Mouse (Mus musculus) heart, embryonic 12.5 days (tissue): Measurements from ENCODE around the gene Tacc3. TPM values are rescaled to one million over a fixed set of nuclear protein-coding genes. Genes with fewer than 3 reads are reported as not detected.

Experiments used
- ATAC-seq: fragments of 200-750 bp; cut with Nextera tagmentation; 2 replicates; pipeline ENCODE4 v1.8.0; 2017; ENCODE audit warnings: moderate TSS enrichment, moderate library complexity; ENCODE audit not compliant: insufficient number of reproducible peaks, low FRiP score
- H3K27ac ChIP-seq: fragments of 300-500 bp; sonication (generic); 2 replicates; pipeline ENCODE4 v1.5.1; 2016; ENCODE audit warnings: mild to moderate bottlenecking, moderate library complexity; ENCODE audit not compliant: poor library complexity, severe bottlenecking
- H3K27me3 ChIP-seq: fragments of 300-500 bp; sonication (generic); replicated peaks from 2 replicates; pipeline ENCODE4 v1.6.1; 2016; ENCODE audit warnings: mild to moderate bottlenecking, moderate library complexity
- H3K36me3 ChIP-seq: fragments of 300-500 bp; sonication (generic); 2 replicates; pipeline ENCODE4 v1.6.1; 2016; ENCODE audit warnings: mild to moderate bottlenecking, moderate library complexity
- H3K4me1 ChIP-seq: fragments of 300-500 bp; sonication (generic); replicated peaks from 2 replicates; pipeline ENCODE4 v1.6.1; 2016; ENCODE audit warnings: mild to moderate bottlenecking
- H3K4me2 ChIP-seq: fragments of 300-500 bp; sonication (generic); 2 replicates; pipeline ENCODE4 v1.6.1; 2016; ENCODE audit warnings: mild to moderate bottlenecking, moderate library complexity
- H3K4me3 ChIP-seq: fragments of 300-500 bp; sonication (generic); 2 replicates; pipeline ENCODE4 v1.5.1; 2016; ENCODE audit warnings: mild to moderate bottlenecking
- H3K9ac ChIP-seq: fragments of 300-500 bp; sonication (generic); 2 replicates; pipeline ENCODE4 v1.6.1; 2016; ENCODE audit warnings: mild to moderate bottlenecking, moderate library complexity
- H3K9me3 ChIP-seq: fragments of 300-500 bp; sonication (generic); replicated peaks from 2 replicates; pipeline ENCODE4 v1.6.1; 2016; ENCODE audit warnings: mild to moderate bottlenecking, moderate library complexity
- WGBS: fragments of 180-500 bp; shearing (Covaris S2); methylation state at CpG from one replicate; pipeline ENCODE4 v1.1.7; 2016; 5-methylcytosine and 5-hydroxymethylcytosine counted together
- polyA plus RNA-seq: library from polyadenylated mRNA; unstranded; fragments of >200 nt; fragmentation: Nextera tagmentation; extraction: Ambion mirVana; gene quantifications from 2 replicates; pipeline ENCODE4 v1.2.1, GENCODE M21; 2016

Gene Tacc3
- polyA plus RNA-seq, 1 experiment from 2014 or later = 152 TPM

DNA sequence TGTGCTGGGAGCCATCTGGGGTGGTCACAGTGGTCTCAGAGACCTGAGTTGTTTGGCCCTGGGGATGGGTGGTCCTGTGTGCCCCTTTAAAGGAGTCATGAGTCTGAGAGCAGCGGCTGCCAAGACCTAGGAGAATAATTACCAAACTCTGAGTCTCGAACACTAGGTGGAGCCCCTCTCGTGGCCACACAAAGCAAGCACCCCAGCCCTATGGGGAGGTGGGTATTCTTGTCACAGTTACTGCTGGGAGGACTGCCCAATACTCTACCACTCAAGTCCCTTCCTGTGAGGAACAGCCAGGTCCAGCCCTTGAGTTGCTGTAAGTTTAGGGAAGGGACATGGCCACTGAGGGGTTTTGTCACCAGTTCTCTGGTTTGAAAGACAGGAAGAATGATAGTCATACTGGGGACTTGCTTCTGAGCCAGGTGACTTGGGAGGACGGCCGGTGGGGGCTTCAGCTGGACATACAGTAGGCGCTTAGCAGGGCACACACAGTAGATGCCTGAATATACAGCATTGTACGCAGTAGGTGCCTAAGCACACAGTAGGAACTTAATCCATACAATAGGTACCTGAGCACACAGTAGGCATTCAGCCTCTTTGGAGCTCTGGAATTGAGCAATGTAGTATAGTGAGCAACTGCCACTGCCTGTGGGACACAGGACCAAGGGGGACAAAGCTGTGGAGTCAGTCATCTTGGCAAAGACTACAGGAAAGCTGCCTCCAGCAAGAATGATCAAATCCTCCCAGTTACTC, 26.1 kb downstream of the Tacc3 start:
- 47% methylated on average over 7 of the region's 7 CpGs for WGBS
- Histone ChIP-seq H3K27me3 (no peaks in the 10 kb centered on the region), H3K4me2 (no peak overlapping the region), H3K9me3 (no peaks in the 10 kb centered on the region), H3K27ac (no peak overlapping the region), H3K4me3 (no peak overlapping the region), H3K4me1 (peaks cover 20% of the 10 kb centered on the region), H3K36me3 (no peaks in the 10 kb centered on the region), H3K9ac (no peak overlapping the region)
- ATAC-seq = 0 out of 2 replicates have a peak, but pooled peaks have one; percentile 23

DNA sequence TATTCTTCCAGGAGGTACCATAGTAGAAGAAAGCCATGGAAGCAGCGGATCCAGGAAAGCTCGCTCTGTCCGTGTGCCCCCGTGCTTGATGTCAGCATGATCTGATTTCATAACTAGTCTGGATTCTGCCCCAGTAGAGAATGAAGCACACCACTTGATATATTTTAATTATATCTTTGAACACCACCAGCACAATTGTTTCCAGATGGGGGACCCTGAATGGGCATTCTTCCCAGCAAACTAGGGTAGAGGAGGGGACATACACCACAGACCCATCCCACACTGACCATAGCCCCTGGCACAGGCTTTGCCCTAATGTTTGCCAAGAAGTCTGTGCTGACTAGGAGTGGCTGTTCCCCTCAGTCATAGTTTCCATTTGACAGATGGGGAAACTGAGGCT, 27.0 kb downstream of the Tacc3 start:
- Histone ChIP-seq H3K27me3 (no peaks in the 10 kb centered on the region), H3K4me3 (no peak overlapping the region), H3K36me3 (no peaks in the 10 kb centered on the region), H3K4me2 (no peak overlapping the region), H3K27ac (no peak overlapping the region), H3K9ac (no peak overlapping the region), H3K4me1 (peaks cover 28% of the 10 kb centered on the region), H3K9me3 (no peaks in the 10 kb centered on the region)
- 95% methylated on average over 4 of the region's 4 CpGs for whole genome bisulfite sequencing
- ATAC-seq = no peak

DNA sequence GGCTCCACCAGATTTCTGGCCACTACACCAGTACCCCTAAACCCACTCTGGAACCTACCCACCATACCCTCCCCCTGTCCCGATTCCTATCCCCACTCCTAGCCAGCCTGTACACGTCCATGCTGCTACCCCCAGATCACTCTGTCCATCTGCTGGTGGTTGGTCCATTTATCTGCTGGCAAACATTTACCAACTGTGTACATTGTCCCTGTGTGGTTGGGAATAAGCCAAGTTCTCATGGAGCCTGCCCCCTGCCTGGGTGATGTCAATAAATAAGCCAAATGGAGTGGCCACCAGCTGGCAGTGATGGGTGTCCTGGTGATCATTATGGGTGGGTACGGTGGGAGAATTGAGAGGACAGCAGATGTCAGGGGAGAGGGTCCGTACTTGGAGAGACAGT, 29.2 kb downstream of the Tacc3 start:
- Histone ChIP-seq H3K4me3 (no peak overlapping the region), H3K4me2 (no peak overlapping the region), H3K36me3 (no peaks in the 10 kb centered on the region), H3K27ac (no peak overlapping the region), H3K27me3 (no peaks in the 10 kb centered on the region), H3K4me1 (peaks cover 37% of the 10 kb centered on the region), H3K9me3 (no peaks in the 10 kb centered on the region), H3K9ac (no peak overlapping the region)
- 82% methylated on average over 4 of the region's 4 CpGs for WGBS
- ATAC-seq = no peak

DNA sequence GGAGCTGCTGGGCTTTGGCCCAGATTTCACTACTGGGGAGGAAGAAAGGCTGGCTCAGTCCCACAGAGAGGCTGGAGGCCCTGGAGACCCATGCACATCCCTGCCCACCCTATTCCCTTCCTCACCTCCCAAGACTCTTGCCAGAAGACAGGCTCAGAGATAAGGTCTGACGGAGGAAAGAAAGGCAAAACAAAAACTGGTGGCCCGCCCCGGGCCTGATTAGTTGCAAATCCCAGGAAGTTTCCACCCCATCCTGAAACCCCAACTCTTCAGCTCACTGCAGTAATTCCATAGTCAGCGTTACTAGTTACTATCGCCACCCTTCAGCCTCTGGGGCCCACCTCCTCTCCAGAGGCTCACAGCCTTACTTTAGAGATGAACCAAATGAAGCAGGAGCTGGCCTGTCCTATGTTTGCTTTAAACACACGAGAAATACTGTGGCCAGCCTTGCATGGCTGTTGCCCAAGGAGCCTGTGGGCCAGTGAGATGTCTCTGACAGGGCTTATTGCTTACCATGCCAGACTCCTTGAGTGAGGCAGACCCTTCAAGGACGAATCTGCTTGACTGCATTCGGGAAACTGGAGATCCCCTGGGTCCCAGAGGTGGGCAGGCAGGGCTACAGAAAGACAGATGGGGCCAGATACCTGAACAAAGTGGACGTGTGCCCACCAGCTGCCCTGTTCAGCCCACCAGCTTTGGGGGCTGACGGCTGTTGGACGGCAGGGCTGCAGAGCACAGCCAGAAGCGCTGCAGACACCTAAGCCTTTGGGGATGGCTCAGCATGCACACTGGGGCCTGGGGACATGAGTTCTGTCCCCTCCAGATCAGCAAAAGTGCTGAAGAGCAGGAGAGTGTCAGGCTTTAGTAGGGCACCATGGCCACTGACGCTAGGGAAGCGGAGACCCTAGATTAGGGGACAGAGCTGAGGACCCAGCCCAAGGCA, 30.6 kb downstream of the Tacc3 start:
- Histone ChIP-seq H3K4me1 (peaks cover 49% of the 10 kb centered on the region), H3K4me3 (no peak overlapping the region), H3K9ac (no peak overlapping the region), H3K27me3 (peaks cover 3% of the 10 kb centered on the region; the same call in 1 of the 2 replicates), H3K4me2 (no peak overlapping the region), H3K36me3 (no peaks in the 10 kb centered on the region), H3K9me3 (no peaks in the 10 kb centered on the region), H3K27ac (peak overlapping the region; percentile 40)
- WGBS = 50% methylated on average over 14 of the region's 14 CpGs
- ATAC-seq = no peak

DNA sequence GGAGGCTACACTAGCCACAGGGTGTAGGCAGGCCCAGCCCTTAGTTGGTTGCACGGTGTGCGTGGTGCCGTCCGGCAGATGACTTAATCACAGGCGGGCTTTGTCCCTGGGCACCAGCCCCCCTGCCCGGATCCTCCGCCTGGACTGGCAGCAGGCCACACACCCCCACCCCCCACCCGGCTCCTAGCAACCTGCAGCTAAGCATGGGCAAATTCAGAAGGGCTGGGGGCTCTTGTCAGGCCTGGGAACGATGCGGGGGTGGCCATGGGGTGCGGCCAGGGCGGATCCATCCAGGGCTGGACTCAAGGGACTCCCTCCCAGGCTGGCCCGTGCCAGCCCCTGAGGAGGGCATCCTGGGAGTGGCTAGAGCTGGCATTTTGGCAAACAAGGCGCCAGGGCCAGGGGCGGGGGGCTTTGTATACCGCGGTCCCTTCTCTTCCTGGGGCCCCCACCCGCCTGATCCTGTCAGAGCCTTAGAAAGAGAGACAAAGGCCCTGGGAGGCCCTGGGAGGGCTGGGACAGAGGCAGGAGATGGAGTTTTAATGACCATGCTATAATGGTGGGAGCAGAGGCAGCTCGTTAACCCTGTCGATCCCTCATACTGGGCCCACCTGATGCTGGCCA, 31.4 kb downstream of the Tacc3 start:
- ATAC-seq = peak; percentile 40; the same call in 1 of the 2 replicates
- no peak overlapping the region for H3K4me3 ChIP-seq
- peaks cover 11% of the 10 kb centered on the region; the same call in 1 of the 2 replicates for H3K27me3 ChIP-seq
- 0 out of 2 replicates have a peak overlapping the region, but pooled peaks have one; percentile 14 for H3K27ac ChIP-seq
- no peaks in the 10 kb centered on the region for H3K9me3 ChIP-seq
- H3K36me3 ChIP-seq = no peaks in the 10 kb centered on the region
- H3K4me2 ChIP-seq = no peak overlapping the region
- WGBS = 60% methylated on average over 20 of the region's 20 CpGs
- H3K4me1 ChIP-seq = peaks cover 49% of the 10 kb centered on the region
- H3K9ac ChIP-seq = peak overlapping the region; percentile 37

DNA sequence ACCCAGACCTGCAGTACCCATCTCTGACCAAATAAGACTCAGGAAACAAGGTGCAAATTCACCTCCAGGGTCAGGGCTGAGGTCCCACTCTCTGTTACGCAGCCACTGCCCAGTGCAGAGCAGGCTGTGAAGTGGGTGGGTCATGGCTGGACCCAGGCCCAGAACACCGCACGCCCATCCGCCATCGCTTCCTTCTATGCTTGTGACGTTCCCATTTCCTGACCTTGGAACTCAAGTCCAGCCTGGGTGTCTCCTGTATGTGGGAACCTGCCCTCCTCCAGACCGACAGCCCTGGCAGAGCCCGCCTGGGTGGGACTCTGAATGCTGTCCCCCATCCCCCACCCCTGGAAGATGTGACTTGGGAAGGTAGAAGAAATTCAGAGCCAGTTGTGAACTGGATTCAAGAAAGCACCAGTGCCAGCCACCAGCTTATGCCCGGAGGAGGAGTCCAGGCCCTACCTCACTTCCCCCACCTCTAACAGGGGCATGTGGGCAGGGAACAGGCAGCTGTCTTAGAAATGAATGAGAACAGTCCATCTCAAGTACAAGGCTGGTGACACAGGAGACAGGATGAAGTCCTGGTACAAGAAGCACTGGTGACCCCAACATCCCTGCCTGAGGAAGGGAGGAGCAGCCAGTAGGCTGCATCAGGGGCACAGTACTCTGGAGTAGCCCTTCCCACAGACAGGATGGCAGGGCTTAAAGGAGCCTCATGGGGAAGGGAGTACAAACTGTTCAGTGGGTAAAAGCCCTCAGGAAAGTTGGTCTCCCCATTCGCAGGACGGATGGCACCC, 32.1 kb downstream of the Tacc3 start:
- Histone ChIP-seq H3K4me3 (no peak overlapping the region), H3K36me3 (no peaks in the 10 kb centered on the region), H3K4me1 (peaks cover 52% of the 10 kb centered on the region), H3K27ac (no peak overlapping the region), H3K27me3 (peaks cover 16% of the 10 kb centered on the region; the same call in 1 of the 2 replicates), H3K9ac (peak overlapping the region; percentile 6; the same call in 1 of the 2 replicates), H3K4me2 (no peak overlapping the region), H3K9me3 (no peaks in the 10 kb centered on the region)
- 0 out of 2 replicates have a peak, but pooled peaks have one; percentile 24 for ATAC-seq
- 80% methylated on average over 11 of the region's 11 CpGs for WGBS

DNA sequence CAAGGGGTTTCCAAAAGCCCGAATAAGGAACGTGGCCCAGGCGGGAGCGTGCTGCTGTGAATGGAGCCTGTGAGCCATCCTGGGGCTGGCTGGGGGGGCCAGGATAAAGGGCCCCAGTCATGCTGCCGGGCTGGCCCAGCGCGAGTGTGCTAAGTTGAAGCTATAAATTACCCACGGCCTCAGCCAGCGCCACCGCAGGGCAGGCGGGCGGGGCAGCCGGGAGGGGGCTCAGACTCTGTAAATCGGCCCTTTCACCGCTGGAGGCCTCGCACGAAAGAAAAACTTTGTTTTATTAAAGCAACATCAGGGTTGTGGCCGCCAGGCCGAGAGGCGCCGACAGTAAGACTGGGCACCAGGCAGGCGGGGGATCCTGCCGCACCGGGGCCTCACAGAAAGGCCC, 34.5 kb downstream of the Tacc3 start:
- Histone ChIP-seq H3K9ac (peak overlapping the region; percentile 29), H3K9me3 (no peaks in the 10 kb centered on the region), H3K4me1 (peaks cover 55% of the 10 kb centered on the region), H3K27me3 (peaks cover 34% of the 10 kb centered on the region), H3K4me2 (peak overlapping the region; percentile 50), H3K27ac (peak overlapping the region; percentile 30; the same call in 1 of the 2 replicates), H3K36me3 (no peaks in the 10 kb centered on the region), H3K4me3 (no peak overlapping the region)
- no peak; the same call in 1 of the 2 replicates for ATAC-seq
- 7% methylated on average over 24 of the region's 24 CpGs for WGBS

DNA sequence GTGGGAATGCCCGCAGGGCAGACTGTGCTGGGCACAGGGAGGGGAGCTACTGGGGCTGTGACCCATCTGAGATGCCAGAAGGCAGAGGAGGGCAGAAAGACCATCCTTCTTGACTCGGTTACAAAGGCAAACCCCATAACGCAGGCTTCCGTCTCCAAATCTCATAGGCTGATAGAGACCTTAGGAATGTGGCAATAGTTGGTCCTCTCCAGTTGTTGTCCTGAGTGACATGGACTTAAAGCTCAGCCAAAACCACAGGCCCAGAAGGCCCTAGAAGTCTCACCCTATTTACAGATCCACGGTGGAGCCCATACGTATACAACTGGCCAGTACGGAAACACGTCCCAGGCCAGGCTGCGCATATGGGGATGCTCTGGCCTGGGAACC, 36.5 kb downstream of the Tacc3 start:
- H3K36me3 ChIP-seq = no peaks in the 10 kb centered on the region
- no peaks in the 10 kb centered on the region for H3K9me3 ChIP-seq
- no peak for ATAC-seq
- H3K27ac ChIP-seq = no peak overlapping the region
- no peak overlapping the region for H3K9ac ChIP-seq
- no peak overlapping the region for H3K4me2 ChIP-seq
- WGBS = 75% methylated on average over 9 of the region's 9 CpGs
- H3K27me3 ChIP-seq = peaks cover 51% of the 10 kb centered on the region
- H3K4me3 ChIP-seq = no peak overlapping the region
- H3K4me1 ChIP-seq = peaks cover 49% of the 10 kb centered on the region

DNA sequence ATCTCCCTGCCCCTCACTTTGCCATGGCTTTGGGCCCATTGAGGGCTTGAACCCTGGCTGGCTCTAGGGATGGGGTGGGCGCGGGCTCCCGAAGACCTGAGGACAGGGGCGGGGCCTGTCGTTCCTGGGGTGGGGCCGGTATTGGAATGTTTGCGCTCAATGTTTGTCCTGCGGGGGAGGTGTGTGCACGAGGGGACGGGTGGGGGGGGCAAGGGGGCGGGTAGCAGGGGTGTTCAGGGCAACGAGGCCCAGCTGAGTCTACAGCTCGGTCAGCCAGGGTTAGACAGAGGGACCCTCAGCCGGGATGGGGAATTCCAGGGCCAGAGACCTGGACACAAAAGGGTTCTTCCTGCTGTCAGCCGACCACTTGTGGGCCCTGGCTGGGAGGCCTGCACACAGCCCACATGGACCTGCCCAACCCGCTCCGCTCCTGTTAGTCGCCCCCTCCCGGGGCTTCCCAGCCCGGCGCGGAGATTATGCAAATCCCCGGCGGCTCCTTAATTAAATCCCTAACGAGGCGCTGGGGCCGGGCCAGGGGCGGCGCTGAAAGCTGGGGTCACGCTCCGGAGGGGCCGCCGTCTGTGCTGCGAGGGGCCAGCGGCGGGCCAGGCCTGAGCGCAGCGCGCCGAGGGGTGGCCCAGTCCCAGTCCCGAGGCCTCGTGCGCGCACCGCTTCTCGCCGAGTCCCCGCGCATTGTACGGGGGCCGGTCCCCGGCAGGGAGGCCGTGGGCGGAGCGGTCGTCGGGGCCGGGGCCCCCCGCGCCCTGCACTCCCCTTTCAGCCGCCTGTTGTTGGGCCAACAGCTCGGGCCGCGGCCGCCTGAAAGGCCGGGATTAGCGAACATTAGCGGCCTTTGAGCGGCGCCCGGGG, 37.2 kb downstream of the Tacc3 start:
- H3K4me2 ChIP-seq = peak overlapping the region; percentile 87
- H3K9ac ChIP-seq = peak overlapping the region; percentile 72
- H3K9me3 ChIP-seq = no peaks in the 10 kb centered on the region
- H3K27me3 ChIP-seq = peaks cover 52% of the 10 kb centered on the region
- H3K36me3 ChIP-seq = no peaks in the 10 kb centered on the region
- WGBS = 4% methylated on average over 63 of the region's 71 CpGs
- peak; percentile 68 for ATAC-seq
- H3K4me1 ChIP-seq = peaks cover 49% of the 10 kb centered on the region
- no peak overlapping the region for H3K27ac ChIP-seq
- peak overlapping the region; percentile 48 for H3K4me3 ChIP-seq
